Comparison of ENCODE assay signal across 9 mouse cellular contexts in the genomic region with DNA sequence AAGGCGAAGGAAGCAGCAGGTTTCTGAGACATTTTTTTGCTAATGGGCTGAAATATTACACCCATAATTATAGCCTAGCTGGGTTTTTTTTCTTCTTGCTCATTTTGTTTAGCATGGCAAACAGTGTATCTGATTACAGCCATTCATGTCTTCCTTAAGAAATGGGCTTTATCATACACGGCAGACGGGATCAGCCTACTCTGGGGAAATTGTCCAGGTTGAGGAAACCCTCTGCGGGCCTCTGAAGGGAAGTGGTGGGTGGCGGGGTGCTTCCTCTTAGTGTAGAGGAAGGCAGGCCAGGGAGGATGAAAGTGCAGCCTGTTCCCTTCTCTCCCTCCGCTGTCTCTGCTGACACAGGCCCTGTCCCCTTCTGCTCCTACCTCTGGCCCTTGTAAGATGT.
DNase-seq lines count a peak whose midpoint lies in the region; ATAC-seq lines count a peak whose summit lies in the region.
"Had no signal": no experiment of that assay in that cellular context is flagged by ENCODE, and none has a peak within 500 bp of the region (broad histone marks: within the 10 kb centered on the region; RNA-seq: fewer than 3 reads in every experiment).

No protein-coding gene starts in this region.

- H3K27ac ChIP-seq in forebrain, embryonic 12.5 days: no peak overlapping the region
- H3K27ac ChIP-seq in midbrain, embryonic 10.5 days (replicated peaks): no peak overlapping the region
- H3K27ac ChIP-seq: neural tube, embryonic 13.5 days had no signal

- no peaks in the 10 kb centered on the region for H3K27me3 ChIP-seq in forebrain, embryonic 12.5 days
- peaks cover 9% of the 10 kb centered on the region; the same call in 1 of the 2 replicates for H3K27me3 ChIP-seq in midbrain, embryonic 10.5 days (ENCODE audit: low read depth, poor library complexity, severe bottlenecking)

- ATAC-seq in CD4-positive, CD25-positive, alpha-beta regulatory T cell, adult 4 months: no peak
- peak; percentile 99 for ATAC-seq in megakaryocyte, adult 5-6 weeks (ENCODE audit: poor library complexity, severe bottlenecking)
- no peak for ATAC-seq in forebrain, embryonic 12.5 days (ENCODE audit: low FRiP score)

- no peak overlapping the region for H3K9ac ChIP-seq in forebrain, embryonic 12.5 days
- H3K9ac ChIP-seq: neural tube, embryonic 13.5 days had no signal

- H3K9me3 ChIP-seq in forebrain, embryonic 12.5 days: no peaks in the 10 kb centered on the region
- no peaks in the 10 kb centered on the region for H3K9me3 ChIP-seq in midbrain, embryonic 10.5 days (replicated peaks)
- H3K9me3 ChIP-seq: neural tube, embryonic 13.5 days had no signal

- H3K4me3 ChIP-seq in forebrain, embryonic 12.5 days (replicated peaks): no peak overlapping the region
- no peak overlapping the region for H3K4me3 ChIP-seq in midbrain, embryonic 10.5 days
- H3K4me3 ChIP-seq: neural tube, embryonic 13.5 days had no signal

- WGBS in forebrain, embryonic 12.5 days: 60% methylated on average over 6 of the region's 6 CpGs
- 69% methylated on average over 6 of the region's 6 CpGs for WGBS in midbrain, embryonic 10.5 days

- DNase-seq in CD4-positive, CD25-positive, alpha-beta regulatory T cell, adult 2 months (ENCODE audit: low read depth, low spot score): peak; percentile 55
- DNase-seq in right cerebral cortex, adult 18-20 months: peak; percentile 18
- no peak for DNase-seq in right cerebral cortex, postnatal 36 days (ENCODE audit: low spot score in 2 of 2)
- DNase-seq in thymus, postnatal 36 days: peak; percentile 65 to 70
- no peak for DNase-seq in midbrain, embryonic 10.5 days (ENCODE audit: low spot score)

- peaks cover 17% of the 10 kb centered on the region for H3K4me1 ChIP-seq in forebrain, embryonic 12.5 days
- H3K4me1 ChIP-seq in midbrain, embryonic 10.5 days: peaks cover 15% of the 10 kb centered on the region

- H3K4me2 ChIP-seq in forebrain, embryonic 12.5 days: no peak overlapping the region
- H3K4me2 ChIP-seq: neural tube, embryonic 13.5 days had no signal

- H3K36me3 ChIP-seq in forebrain, embryonic 12.5 days (replicated peaks): no peaks in the 10 kb centered on the region
- no peaks in the 10 kb centered on the region for H3K36me3 ChIP-seq in midbrain, embryonic 10.5 days
- H3K36me3 ChIP-seq: neural tube, embryonic 13.5 days had no signal

Comparison
In these comparisons a context has a peak if more than half of its experiments do, and no peak if none do; other contexts are left out.
1. DNase-seq: peak in CD4-positive, CD25-positive, alpha-beta regulatory T cell, adult 2 months (single experiment), right cerebral cortex, adult 18-20 months (single experiment) and thymus, postnatal 36 days (2 of 2); none in right cerebral cortex, postnatal 36 days (0 of 2) and midbrain, embryonic 10.5 days (single experiment).